Mouse (Mus musculus): ENCODE results near the gene Rad17.

- TF ChIP-seq CTCF (IDR thresholded peaks at IDR 0.05; ENCODE audit: control insufficient read depth, insufficient read depth, low read length) (no peak), POLR2A (IDR thresholded peaks at IDR 0.05; ENCODE audit: borderline replicate concordance, control insufficient read depth, low read depth, low read length) (peak; percentile 50; the same call in 1 of the 2 replicates)
Measured at GRCm38 (mm10) chr13:100650550-100651438, at the start of gene Rad17, which contains the start of gene Ak6.

Data from bone marrow, adult 2 months (tissue).